9 mouse cellular contexts compared by ENCODE assay signal in the genomic region with DNA sequence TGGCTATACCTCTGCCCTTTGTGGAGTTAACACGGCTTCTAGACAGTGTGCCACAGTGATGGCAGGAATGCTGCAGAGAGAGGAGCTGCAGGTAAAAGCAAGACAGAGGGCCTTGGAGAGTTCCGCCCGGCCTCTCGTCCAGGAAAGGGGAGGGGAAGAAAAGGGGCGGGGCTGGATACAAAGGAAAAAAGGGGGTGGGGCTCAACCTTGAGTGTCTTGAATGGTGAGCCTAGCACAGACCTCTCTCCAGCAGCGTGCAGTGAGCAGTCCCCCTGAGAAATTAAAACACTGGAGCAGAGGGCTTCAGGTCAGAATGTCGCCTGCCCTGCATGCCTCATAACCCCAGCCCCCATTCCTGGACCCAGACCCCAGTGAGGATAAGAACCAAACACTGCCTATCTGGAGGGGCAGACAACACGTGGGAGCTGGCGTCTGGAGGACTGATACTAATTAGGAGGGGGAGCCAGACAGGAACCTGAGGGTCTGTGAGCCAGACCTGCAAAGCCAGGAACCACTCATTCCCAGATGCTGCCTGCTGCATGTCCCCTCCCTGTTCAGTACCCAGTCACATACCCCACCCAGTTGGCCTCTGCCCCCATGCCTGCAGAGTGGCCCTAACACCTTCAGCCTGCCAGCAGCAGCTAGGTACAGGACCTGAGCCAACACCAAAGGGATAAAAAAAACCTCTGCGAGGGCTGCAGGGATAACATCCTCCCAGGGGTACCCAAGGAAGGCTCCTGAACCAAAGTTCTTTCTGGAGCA. TPM values are rescaled to one million over a fixed set of nuclear protein-coding genes. Genes with fewer than 3 reads are reported as not detected.
DNase-seq lines count a peak whose midpoint lies in the region; ATAC-seq and TF ChIP-seq lines count a peak whose summit lies in the region.
"Had no signal": no experiment of that assay in that cellular context is flagged by ENCODE, and none has a peak within 500 bp of the region (broad histone marks: within the 10 kb centered on the region; RNA-seq: fewer than 3 reads in every experiment).

No protein-coding gene starts in this region.

- TF ChIP-seq CTCF in layer of hippocampus, adult 2 months (conservative IDR thresholded peaks at IDR 0.05) = no peak

- peak overlapping the region; percentile 36 for H3K4me2 ChIP-seq in heart, embryonic 15.5 days
- H3K4me2 ChIP-seq in liver, embryonic 11.5 days = peak overlapping the region; percentile 21
- H3K4me2 ChIP-seq in stomach, embryonic 14.5 days (replicated peaks; ENCODE audit: low read depth, low read length) = peak overlapping the region; percentile 19

- peak; percentile 19; the same call in 1 of the 2 replicates for ATAC-seq in heart, embryonic 15.5 days (replicated peaks; ENCODE audit: insufficient number of reproducible peaks, insufficient read depth, low FRiP score, low read depth)
- ATAC-seq in liver, embryonic 11.5 days (replicated peaks; ENCODE audit: low FRiP score) = 0 out of 2 replicates have a peak, but pooled peaks have one; percentile 15
- ATAC-seq in stomach, embryonic 14.5 days (ENCODE audit: insufficient number of reproducible peaks, insufficient read depth, low FRiP score, low read depth) = peak; percentile 84

- peaks cover 4% of the 10 kb centered on the region; the same call in 1 of the 2 replicates for H3K27me3 ChIP-seq in heart, embryonic 15.5 days
- H3K27me3 ChIP-seq in liver, embryonic 11.5 days (replicated peaks; ENCODE audit: control insufficient read depth, insufficient read depth, low read length) = no peaks in the 10 kb centered on the region
- no peaks in the 10 kb centered on the region for H3K27me3 ChIP-seq in stomach, embryonic 14.5 days (ENCODE audit: control insufficient read depth, insufficient read depth, low read length)

- H3K27ac ChIP-seq in heart, embryonic 15.5 days = peak overlapping the region; percentile 41; the same call in 1 of the 2 replicates
- H3K27ac ChIP-seq in liver, embryonic 11.5 days (ENCODE audit: low read depth, low read length) = peak overlapping the region; percentile 35
- H3K27ac ChIP-seq in stomach, embryonic 14.5 days (ENCODE audit: low read length) = no peak overlapping the region
- no peak overlapping the region for H3K27ac ChIP-seq in layer of hippocampus, adult 2 months
- H3K27ac ChIP-seq: macrophage had no signal

- H3K4me3 ChIP-seq in heart, embryonic 15.5 days = no peak overlapping the region
- H3K4me3 ChIP-seq in liver, embryonic 11.5 days (ENCODE audit: low read depth, low read length) = no peak overlapping the region
- no peak overlapping the region for H3K4me3 ChIP-seq in stomach, embryonic 14.5 days (ENCODE audit: low read depth, low read length)
- no peak overlapping the region for H3K4me3 ChIP-seq in layer of hippocampus, adult 2 months

- WGBS in heart, embryonic 15.5 days = 7% methylated on average over 10 of the region's 10 CpGs
- 17% methylated on average over 10 of the region's 10 CpGs for WGBS in liver, embryonic 11.5 days
- WGBS in stomach, embryonic 14.5 days = 3% methylated on average over 10 of the region's 10 CpGs

- DNase-seq in 3134 (ENCODE audit: extremely low read depth, insufficient read length, low spot score) = peak; percentile 62
- DNase-seq in embryo, embryonic 11 days = peak; percentile 93
- DNase-seq in liver, embryonic 11.5 days (ENCODE audit: low spot score) = peak; percentile 48
- DNase-seq in gastrocnemius, adult 18-20 months (ENCODE audit: low spot score) = no peak
- DNase-seq in adrenal gland, adult 18-20 months (ENCODE audit: low spot score in 2 of 2) = no peak
- no peak for DNase-seq in layer of hippocampus, adult 2 months (ENCODE audit: low spot score in 2 of 2)

- H3K36me3 ChIP-seq in heart, embryonic 15.5 days = no peaks in the 10 kb centered on the region
- H3K36me3 ChIP-seq in liver, embryonic 11.5 days (ENCODE audit: control insufficient read depth, insufficient read depth, low read length) = no peaks in the 10 kb centered on the region
- H3K36me3 ChIP-seq in stomach, embryonic 14.5 days (ENCODE audit: control insufficient read depth, insufficient read depth, low read length) = no peaks in the 10 kb centered on the region

- no peaks in the 10 kb centered on the region for H3K9me3 ChIP-seq in heart, embryonic 15.5 days (replicated peaks)
- no peaks in the 10 kb centered on the region for H3K9me3 ChIP-seq in liver, embryonic 11.5 days (ENCODE audit: control insufficient read depth, low read length)
- no peaks in the 10 kb centered on the region for H3K9me3 ChIP-seq in stomach, embryonic 14.5 days (ENCODE audit: control insufficient read depth, low read depth, low read length)

- peaks cover 31% of the 10 kb centered on the region for H3K4me1 ChIP-seq in heart, embryonic 15.5 days (replicated peaks)
- no peaks in the 10 kb centered on the region for H3K4me1 ChIP-seq in liver, embryonic 11.5 days (replicated peaks; ENCODE audit: control insufficient read depth, insufficient read depth, low read length)
- peaks cover 12% of the 10 kb centered on the region for H3K4me1 ChIP-seq in stomach, embryonic 14.5 days (ENCODE audit: control insufficient read depth, insufficient read depth, low read length)

- no peak overlapping the region for H3K9ac ChIP-seq in heart, embryonic 15.5 days
- H3K9ac ChIP-seq in liver, embryonic 11.5 days (ENCODE audit: low read depth, low read length) = no peak overlapping the region
- no peak overlapping the region for H3K9ac ChIP-seq in stomach, embryonic 14.5 days (replicated peaks; ENCODE audit: low read depth, low read length)

RNA-seq across cellular contexts. Expression of gene Gpc1, which starts 40.2 kb away (rescaled TPM):
- polyA plus RNA-seq in heart, embryonic 15.5 days (2015; fragmentation: Nextera tagmentation; extraction: Ambion mirVana) = 61.3 and 71.4 TPM in 2 replicates
- 14.5 and 15.2 TPM in 2 replicates for polyA plus RNA-seq in liver, embryonic 11.5 days (2014; fragmentation: Nextera tagmentation; extraction: Ambion mirVana)
- polyA plus RNA-seq in stomach, embryonic 14.5 days (2014; fragmentation: Nextera tagmentation; extraction: Ambion mirVana) = 48.3 and 49.7 TPM in 2 replicates
- total RNA-seq in gastrocnemius, adult 18-20 months (2021) = 100 to 1,000 TPM; 223 to 227 TPM
- 10 to 100 TPM; 43.3 to 65.4 TPM for total RNA-seq in adrenal gland, adult 18-20 months (2021)
- total RNA-seq in layer of hippocampus, adult 2 months (2021) = 100 to 1,000 TPM; 146 to 154 TPM

Comparison
In these comparisons a context has a peak if more than half of its experiments do, and no peak if none do; other contexts are left out.
1. DNase-seq: peak in 3134 (single experiment), embryo, embryonic 11 days (single experiment) and liver, embryonic 11.5 days (single experiment); none in gastrocnemius, adult 18-20 months (single experiment), adrenal gland, adult 18-20 months (0 of 2) and layer of hippocampus, adult 2 months (0 of 2).
2. ATAC-seq: peak in every context shown above with its lines; median percentile 84 in stomach, embryonic 14.5 days; 19 in heart, embryonic 15.5 days; 15 in liver, embryonic 11.5 days.
3. H3K27ac ChIP-seq: peak in heart, embryonic 15.5 days (single experiment) and liver, embryonic 11.5 days (single experiment); none in stomach, embryonic 14.5 days (single experiment) and layer of hippocampus, adult 2 months (single experiment).
4. Peak in every context shown above with its lines, with median percentiles within 50 percentile points of each other: H3K4me2 ChIP-seq.